In genomic region chr12:10329460-10329859, GRCm38 (mm10) we compare ENCODE assay signal across 21 mouse cellular contexts. TPM values are rescaled to one million over a fixed set of nuclear protein-coding genes. Genes with fewer than 3 reads are reported as not detected.
DNase-seq lines count a peak whose midpoint lies in the region.
"Had no signal": no experiment of that assay in that cellular context is flagged by ENCODE, and none has a peak within 500 bp of the region (broad histone marks: within the 10 kb centered on the region; RNA-seq: fewer than 3 reads in every experiment).

No protein-coding gene starts in this region.

- intact Hi-C loops in left cerebral cortex, postnatal 14 days (cut with DNase I): no loop called here

- DNase-seq in 3T3-L1 (ENCODE audit: low read depth, low spot score): peak; percentile 86
- DNase-seq in Muller cell, postnatal 12 days (ENCODE audit: inconsistent ontology term): peak; percentile 72
- peak; percentile 25 for DNase-seq in fibroblast of lung, adult 2 months (ENCODE audit: low read depth)
- no peak for DNase-seq in gastrocnemius, postnatal 4 days (ENCODE audit: low spot score in 2 of 2)
- DNase-seq in left cerebral cortex, postnatal 14 days (ENCODE audit: low spot score in 2 of 2): no peak
- no peak for DNase-seq in gastrocnemius, adult 18-20 months (ENCODE audit: low spot score)
- DNase-seq: adrenal gland, adult 2 months; adrenal gland, postnatal 14 days; B cell, adult 2 months; cerebellum, adult 11-12 months; cerebellum, adult 8-10 months; cerebellum, postnatal 14 days; gastrocnemius, postnatal 10 days; gastrocnemius, postnatal 36 days; heart, adult 11 months; heart, postnatal 10 days; heart, postnatal 36 days; kidney, adult 11 months; kidney, adult 8-10 months had no signal

RNA-seq across cellular contexts. Expression of gene Nt5c1b, which starts 40.3 kb away (rescaled TPM):
- not detected for total RNA-seq in gastrocnemius, postnatal 4 days (2021)
- not detected for total RNA-seq in left cerebral cortex, postnatal 14 days (2021)
- total RNA-seq in gastrocnemius, adult 18-20 months (2021): not detected
- total RNA-seq: adrenal gland, adult 2 months; adrenal gland, postnatal 14 days; adrenal gland, postnatal 4 days; gastrocnemius, postnatal 10 days; gastrocnemius, postnatal 36 days; heart, postnatal 10 days; heart, postnatal 36 days; MEL had no signal

Comparison
In these comparisons a context has a peak if more than half of its experiments do, and no peak if none do; other contexts are left out.
1. DNase-seq: peak in 3T3-L1 (single experiment), Muller cell, postnatal 12 days (single experiment) and fibroblast of lung, adult 2 months (single experiment); none in gastrocnemius, postnatal 4 days (0 of 2), left cerebral cortex, postnatal 14 days (0 of 2) and gastrocnemius, adult 18-20 months (single experiment).